Comparison of ENCODE assay signal across 8 mouse cellular contexts in genomic region chr6:124712918-124713317, GRCm38 (mm10). TPM values are rescaled to one million over a fixed set of nuclear protein-coding genes. Genes with fewer than 3 reads are reported as not detected.
DNase-seq lines count a peak whose midpoint lies in the region; ATAC-seq and TF ChIP-seq lines count a peak whose summit lies in the region.

No protein-coding gene starts in this region.

- no peak for TF ChIP-seq POLR2A in ES-Bruce4 (IDR thresholded peaks at IDR 0.05; ENCODE audit: insufficient read depth, low read length)

- peaks cover 41% of the 10 kb centered on the region for H3K4me1 ChIP-seq in heart, embryonic 13.5 days
- H3K4me1 ChIP-seq in ES-Bruce4 (ENCODE audit: control insufficient read depth, insufficient read depth, low read length): no peaks in the 10 kb centered on the region
- H3K4me1 ChIP-seq in forebrain, embryonic 16.5 days (replicated peaks; ENCODE audit: control insufficient read depth, insufficient read depth, low read length): peaks cover 35% of the 10 kb centered on the region
- H3K4me1 ChIP-seq in liver, embryonic 16.5 days (ENCODE audit: control insufficient read depth, low read depth, low read length): peaks cover 37% of the 10 kb centered on the region

- peaks cover 69% of the 10 kb centered on the region for H3K36me3 ChIP-seq in heart, embryonic 13.5 days
- H3K36me3 ChIP-seq in ES-Bruce4 (ENCODE audit: control insufficient read depth, insufficient read depth, low read length, poor library complexity, severe bottlenecking): peaks cover 40% of the 10 kb centered on the region
- peaks cover 23% of the 10 kb centered on the region for H3K36me3 ChIP-seq in forebrain, embryonic 16.5 days (ENCODE audit: control insufficient read depth, insufficient read depth)
- peaks cover 39% of the 10 kb centered on the region for H3K36me3 ChIP-seq in liver, embryonic 16.5 days (ENCODE audit: control insufficient read depth, insufficient read depth)

- H3K4me3 ChIP-seq in heart, embryonic 13.5 days: peak overlapping the region; percentile 89
- peak overlapping the region; percentile 81 for H3K4me3 ChIP-seq in ES-Bruce4 (ENCODE audit: low read depth, low read length)
- peak overlapping the region; percentile 74 for H3K4me3 ChIP-seq in forebrain, embryonic 16.5 days (replicated peaks; ENCODE audit: low read length)
- peak overlapping the region; percentile 98 for H3K4me3 ChIP-seq in liver, embryonic 16.5 days (ENCODE audit: low read depth, low read length)

- H3K27me3 ChIP-seq in heart, embryonic 13.5 days (replicated peaks): no peaks in the 10 kb centered on the region
- H3K27me3 ChIP-seq in ES-Bruce4 (ENCODE audit: control insufficient read depth, insufficient read depth, low read length, poor library complexity, severe bottlenecking): no peaks in the 10 kb centered on the region
- no peaks in the 10 kb centered on the region for H3K27me3 ChIP-seq in forebrain, embryonic 16.5 days (replicated peaks; ENCODE audit: control insufficient read depth, insufficient read depth, low read length)
- no peaks in the 10 kb centered on the region for H3K27me3 ChIP-seq in liver, embryonic 16.5 days (ENCODE audit: control insufficient read depth, insufficient read depth, low read depth, low read length)

- WGBS in heart, embryonic 13.5 days: 13% methylated on average over 11 of the region's 11 CpGs
- WGBS in forebrain, embryonic 16.5 days: 23% methylated on average over 11 of the region's 11 CpGs
- WGBS in liver, embryonic 16.5 days (ENCODE audit: insufficient replicate concordance): 8% methylated on average over 11 of the region's 11 CpGs

- DNase-seq in heart, postnatal 10 days: no peak
- DNase-seq in urinary bladder, adult 18-20 months (ENCODE audit: low spot score in 2 of 2): no peak
- DNase-seq in left cerebral cortex, adult 9 months (ENCODE audit: low spot score in 2 of 2): no peak
- DNase-seq in kidney, adult 11 months: no peak

- H3K9ac ChIP-seq in heart, embryonic 13.5 days: peak overlapping the region; percentile 93
- peak overlapping the region; percentile 91 for H3K9ac ChIP-seq in ES-Bruce4 (ENCODE audit: low read depth, poor library complexity, severe bottlenecking)
- peak overlapping the region; percentile 98 for H3K9ac ChIP-seq in forebrain, embryonic 16.5 days (replicated peaks; ENCODE audit: low read depth, low read length)
- H3K9ac ChIP-seq in liver, embryonic 16.5 days (ENCODE audit: low read depth, low read length): peak overlapping the region; percentile 85

- intact Hi-C loops in heart, postnatal 10 days (cut with DNase I): loop anchor here (1.0 kb wide), 1 partner anchor 28 kb away; the partner anchor contains the start of gene Grcc10

- H3K9me3 ChIP-seq in heart, embryonic 13.5 days: no peaks in the 10 kb centered on the region
- H3K9me3 ChIP-seq in ES-Bruce4 (replicated peaks; ENCODE audit: control insufficient read depth, insufficient read depth, low read length, poor library complexity, severe bottlenecking): no peaks in the 10 kb centered on the region
- no peaks in the 10 kb centered on the region for H3K9me3 ChIP-seq in forebrain, embryonic 16.5 days (ENCODE audit: control insufficient read depth, low read length)
- no peaks in the 10 kb centered on the region for H3K9me3 ChIP-seq in liver, embryonic 16.5 days (replicated peaks; ENCODE audit: control insufficient read depth, low read length)

- H3K27ac ChIP-seq in heart, embryonic 13.5 days (replicated peaks): peak overlapping the region; percentile 85
- 0 out of 2 replicates have a peak overlapping the region, but pooled peaks have one; percentile 3 for H3K27ac ChIP-seq in ES-Bruce4 (ENCODE audit: insufficient read depth, low read length)
- no peak overlapping the region for H3K27ac ChIP-seq in forebrain, embryonic 16.5 days (ENCODE audit: low read length)
- H3K27ac ChIP-seq in liver, embryonic 16.5 days (ENCODE audit: low read length): peak overlapping the region; percentile 93

- no peak for TF ChIP-seq EP300 in ES-Bruce4 (IDR thresholded peaks at IDR 0.05; ENCODE audit: insufficient read depth, low read depth, low read length)

- H3K4me2 ChIP-seq in heart, embryonic 13.5 days: peak overlapping the region; percentile 93
- H3K4me2 ChIP-seq in forebrain, embryonic 16.5 days (ENCODE audit: low read length): peak overlapping the region; percentile 99
- H3K4me2 ChIP-seq in liver, embryonic 16.5 days (ENCODE audit: low read depth, low read length): peak overlapping the region; percentile 82

- no peak for TF ChIP-seq CTCF in ES-Bruce4 (IDR thresholded peaks at IDR 0.05; ENCODE audit: low read depth, low read length)

- ATAC-seq in heart, embryonic 13.5 days (ENCODE audit: extremely low read depth, insufficient number of reproducible peaks, low FRiP score, low TSS enrichment): no peak
- no peak for ATAC-seq in forebrain, embryonic 16.5 days
- no peak for ATAC-seq in liver, embryonic 16.5 days (ENCODE audit: low read depth)

RNA-seq across cellular contexts. Expression of gene Phb2, which starts 0.8 kb away (rescaled TPM):
- polyA plus RNA-seq in heart, embryonic 13.5 days (2015; fragmentation: Nextera tagmentation; extraction: Ambion mirVana): 293 and 326 TPM in 2 replicates
- total RNA-seq in heart, postnatal 10 days (2021): 100 to 1,000 TPM; 394 to 399 TPM
- polyA plus RNA-seq in ES-Bruce4 (2011; ENCODE audit: insufficient read depth, insufficient read length, low read depth, missing spikeins): 329 and 331 TPM in 2 replicates
- polyA plus RNA-seq in forebrain, embryonic 16.5 days (2015; fragmentation: Nextera tagmentation; extraction: Ambion mirVana): 250 and 252 TPM in 2 replicates
- polyA plus RNA-seq in liver, embryonic 16.5 days (2015; fragmentation: Nextera tagmentation; extraction: Ambion mirVana): 206 and 214 TPM in 2 replicates

RNA-seq across cellular contexts. Expression of gene Emg1, which starts 0.9 kb away (rescaled TPM):
- polyA plus RNA-seq in heart, embryonic 13.5 days (2015; fragmentation: Nextera tagmentation; extraction: Ambion mirVana): 113 and 130 TPM in 2 replicates
- total RNA-seq in heart, postnatal 10 days (2021): 10 to 100 TPM; 64.2 to 66.4 TPM
- polyA plus RNA-seq in ES-Bruce4 (2011; ENCODE audit: insufficient read depth, insufficient read length, low read depth, missing spikeins): 118 TPM in 2 replicates
- 142 and 150 TPM in 2 replicates for polyA plus RNA-seq in forebrain, embryonic 16.5 days (2015; fragmentation: Nextera tagmentation; extraction: Ambion mirVana)
- 105 and 121 TPM in 2 replicates for polyA plus RNA-seq in liver, embryonic 16.5 days (2015; fragmentation: Nextera tagmentation; extraction: Ambion mirVana)

RNA-seq across cellular contexts. Expression of gene Ptpn6, which starts 25.6 kb away (rescaled TPM):
- 5.3 and 5.6 TPM in 2 replicates for polyA plus RNA-seq in heart, embryonic 13.5 days (2015; fragmentation: Nextera tagmentation; extraction: Ambion mirVana)
- total RNA-seq in heart, postnatal 10 days (2021): 1 to 10 TPM; 5.0 to 6.0 TPM
- polyA plus RNA-seq in ES-Bruce4 (2011; ENCODE audit: insufficient read depth, insufficient read length, low read depth, missing spikeins): 15.4 and 32.3 TPM in 2 replicates
- 3.3 and 4.5 TPM in 2 replicates for polyA plus RNA-seq in forebrain, embryonic 16.5 days (2015; fragmentation: Nextera tagmentation; extraction: Ambion mirVana)
- 38.2 and 38.3 TPM in 2 replicates for polyA plus RNA-seq in liver, embryonic 16.5 days (2015; fragmentation: Nextera tagmentation; extraction: Ambion mirVana)

RNA-seq across cellular contexts. Expression of gene Grcc10, which starts 28.3 kb away (rescaled TPM):
- 364 and 411 TPM in 2 replicates for polyA plus RNA-seq in heart, embryonic 13.5 days (2015; fragmentation: Nextera tagmentation; extraction: Ambion mirVana)
- 100 to 1,000 TPM; 322 to 335 TPM for total RNA-seq in heart, postnatal 10 days (2021)
- 93.5 and 105 TPM in 2 replicates for polyA plus RNA-seq in ES-Bruce4 (2011; ENCODE audit: insufficient read depth, insufficient read length, low read depth, missing spikeins)
- polyA plus RNA-seq in forebrain, embryonic 16.5 days (2015; fragmentation: Nextera tagmentation; extraction: Ambion mirVana): 614 and 641 TPM in 2 replicates
- 80.7 and 83.6 TPM in 2 replicates for polyA plus RNA-seq in liver, embryonic 16.5 days (2015; fragmentation: Nextera tagmentation; extraction: Ambion mirVana)

RNA-seq across cellular contexts. Expression of gene Gm45234, which starts 42.9 kb away (rescaled TPM):
- polyA plus RNA-seq in heart, embryonic 13.5 days (2015; fragmentation: Nextera tagmentation; extraction: Ambion mirVana): not detected in 2 replicates
- total RNA-seq in heart, postnatal 10 days (2021): under 1 TPM in 1 of 2 experiments, not detected in 1; 0.98 TPM
- 0.59 TPM in 1 of 2 replicates, not detected in the other for polyA plus RNA-seq in ES-Bruce4 (2011; ENCODE audit: insufficient read depth, insufficient read length, low read depth, missing spikeins)
- polyA plus RNA-seq in forebrain, embryonic 16.5 days (2015; fragmentation: Nextera tagmentation; extraction: Ambion mirVana): not detected in 2 replicates
- not detected in 2 replicates for polyA plus RNA-seq in liver, embryonic 16.5 days (2015; fragmentation: Nextera tagmentation; extraction: Ambion mirVana)
